Mouse (Mus musculus) limb, embryonic 11.5 days (tissue): ENCODE measurements at regions not wholly inside any gene's neighbourhood (a gene's known extent, or its start where the extent isn't known, plus 50 kb on each side); places are given as distances from the start of the nearest gene placed in this dataset.

Experiments
- ATAC-seq: fragments of 200-750 bp; cut with Nextera tagmentation; 2 replicates; pipeline ENCODE4 v1.8.0; 2017; ENCODE audit warnings: low read depth; ENCODE audit not compliant: insufficient number of reproducible peaks, low FRiP score, low TSS enrichment
- DNase-seq: peaks from one replicate; pipeline ENCODE4 v3.0.0-alpha.2; 2015; ENCODE audit warnings: low spot score
- H3K27ac ChIP-seq: fragments of 300-500 bp; sonication (generic); replicated peaks from 2 replicates; pipeline ENCODE4 v1.5.1; 2014; ENCODE audit warnings: low read depth, mild to moderate bottlenecking, low read length
- H3K27me3 ChIP-seq: fragments of 300-500 bp; sonication (generic); 2 replicates; pipeline ENCODE4 v1.6.1; 2014; ENCODE audit warnings: mild to moderate bottlenecking, low read length, mixed read lengths; ENCODE audit not compliant: control insufficient read depth, insufficient read depth
- H3K36me3 ChIP-seq: fragments of 300-500 bp; sonication (generic); 2 replicates; pipeline ENCODE4 v1.6.1; 2014; ENCODE audit warnings: mild to moderate bottlenecking, low read length, moderate library complexity, mixed read lengths; ENCODE audit not compliant: control insufficient read depth, insufficient read depth
- H3K4me1 ChIP-seq: fragments of 300-500 bp; sonication (generic); 2 replicates; pipeline ENCODE4 v1.6.1; 2014; ENCODE audit warnings: low read length, mixed read lengths; ENCODE audit not compliant: control insufficient read depth, insufficient read depth
- H3K4me2 ChIP-seq: fragments of 300-500 bp; sonication (generic); 2 replicates; pipeline ENCODE4 v1.6.1; 2014; ENCODE audit warnings: low read depth, mild to moderate bottlenecking, moderate library complexity; ENCODE audit not compliant: severe bottlenecking
- H3K4me3 ChIP-seq: fragments of 300-500 bp; sonication (generic); 2 replicates; pipeline ENCODE4 v1.5.1; 2014; ENCODE audit warnings: low read depth, low read length
- H3K9ac ChIP-seq: fragments of 300-500 bp; sonication (generic); 2 replicates; pipeline ENCODE4 v1.6.1; 2014; ENCODE audit warnings: mild to moderate bottlenecking, low read length
- H3K9me3 ChIP-seq: fragments of 300-500 bp; sonication (generic); 2 replicates; pipeline ENCODE4 v1.6.1; 2016; ENCODE audit warnings: low read length; ENCODE audit not compliant: control insufficient read depth
- WGBS: fragments of 180-500 bp; shearing (Covaris S2); extraction: QIAGEN DNeasy Blood & Tissue Kit; methylation state at CpG from one replicate; pipeline ENCODE4 v1.1.7; 2014; 5-methylcytosine and 5-hydroxymethylcytosine counted together

- H3K4me2 ChIP-seq, result no peak overlapping the region
- DNase-seq (no peak), ATAC-seq (no peak)
- H3K9ac ChIP-seq, result no peak overlapping the region
- H3K27me3 ChIP-seq, result no peaks in the 10 kb centered on the region
- H3K4me1 ChIP-seq, result no peaks in the 10 kb centered on the region
- H3K9me3 ChIP-seq, result no peaks in the 10 kb centered on the region
- no peak overlapping the region for H3K4me3 ChIP-seq
- no peaks in the 10 kb centered on the region for H3K36me3 ChIP-seq
- WGBS, result 82% methylated on average over 5 of the region's 5 CpGs
- no peak overlapping the region for H3K27ac ChIP-seq
Measured at GRCm38 (mm10) chr13:16382936-16383511, 371.4 kb downstream of the Inhba start.

GRCm38 (mm10) chr13:16416356-16417019 lies 404.8 kb downstream of the Inhba start:
- Histone ChIP-seq H3K9me3 (no peaks in the 10 kb centered on the region), H3K9ac (no peak overlapping the region), H3K4me1 (no peaks in the 10 kb centered on the region), H3K27ac (no peak overlapping the region), H3K4me2 (no peak overlapping the region), H3K36me3 (no peaks in the 10 kb centered on the region), H3K4me3 (no peak overlapping the region), H3K27me3 (no peaks in the 10 kb centered on the region)
- WGBS, result 54% methylated on average over 2 of the region's 2 CpGs
- DNase-seq, result no peak
- no peak for ATAC-seq

GRCm38 (mm10) chr13:16424147-16424546 lies 412.5 kb downstream of the Inhba start:
- no peaks in the 10 kb centered on the region for H3K9me3 ChIP-seq
- no peak overlapping the region for H3K9ac ChIP-seq
- no peak overlapping the region for H3K27ac ChIP-seq
- H3K4me1 ChIP-seq, result no peaks in the 10 kb centered on the region
- no peak overlapping the region for H3K4me2 ChIP-seq
- no peaks in the 10 kb centered on the region for H3K27me3 ChIP-seq
- 77% methylated on average over 2 of the region's 2 CpGs for WGBS
- H3K4me3 ChIP-seq, result no peak overlapping the region
- DNase-seq (no peak), ATAC-seq (no peak)
- H3K36me3 ChIP-seq, result no peaks in the 10 kb centered on the region

GRCm38 (mm10) chr13:16435436-16435835 lies 423.8 kb downstream of the Inhba start:
- Histone ChIP-seq H3K27me3 (no peaks in the 10 kb centered on the region), H3K4me3 (no peak overlapping the region), H3K9ac (no peak overlapping the region), H3K36me3 (no peaks in the 10 kb centered on the region), H3K9me3 (no peaks in the 10 kb centered on the region), H3K4me2 (no peak overlapping the region), H3K27ac (no peak overlapping the region), H3K4me1 (no peaks in the 10 kb centered on the region)
- ATAC-seq, result no peak
- DNase-seq, result no peak
- WGBS, result 84% methylated on average over 2 of the region's 2 CpGs

- Histone ChIP-seq H3K4me1 (no peaks in the 10 kb centered on the region), H3K27ac (no peak overlapping the region), H3K9me3 (no peaks in the 10 kb centered on the region), H3K27me3 (no peaks in the 10 kb centered on the region), H3K9ac (no peak overlapping the region), H3K4me2 (no peak overlapping the region), H3K36me3 (no peaks in the 10 kb centered on the region), H3K4me3 (no peak overlapping the region)
- DNase-seq (no peak), ATAC-seq (no peak)
Measured at GRCm38 (mm10) chr13:16453234-16453633, 441.6 kb downstream of the Inhba start.

- ATAC-seq (no peak), DNase-seq (no peak)
- H3K4me1 ChIP-seq, result no peaks in the 10 kb centered on the region
- no peaks in the 10 kb centered on the region for H3K36me3 ChIP-seq
- H3K27me3 ChIP-seq, result no peaks in the 10 kb centered on the region
- 72% methylated on average over 2 of the region's 2 CpGs for WGBS
- H3K9ac ChIP-seq, result no peak overlapping the region
- H3K4me2 ChIP-seq, result no peak overlapping the region
- H3K27ac ChIP-seq, result no peak overlapping the region
- H3K4me3 ChIP-seq, result no peak overlapping the region
- H3K9me3 ChIP-seq, result no peaks in the 10 kb centered on the region
Measured at GRCm38 (mm10) chr13:16459743-16460142, 448.1 kb downstream of the Inhba start.

GRCm38 (mm10) chr13:16461681-16462080 lies 450.0 kb downstream of the Inhba start:
- WGBS, result 89% methylated on average over 2 of the region's 2 CpGs
- H3K27me3 ChIP-seq, result no peaks in the 10 kb centered on the region
- H3K4me2 ChIP-seq, result no peak overlapping the region
- DNase-seq (no peak), ATAC-seq (no peak)
- H3K4me1 ChIP-seq, result no peaks in the 10 kb centered on the region
- H3K4me3 ChIP-seq, result no peak overlapping the region
- H3K27ac ChIP-seq, result no peak overlapping the region
- H3K36me3 ChIP-seq, result no peaks in the 10 kb centered on the region
- H3K9ac ChIP-seq, result no peak overlapping the region
- H3K9me3 ChIP-seq, result no peaks in the 10 kb centered on the region

GRCm38 (mm10) chr13:16464823-16465222 lies 453.2 kb downstream of the Inhba start:
- no peaks in the 10 kb centered on the region for H3K4me1 ChIP-seq

GRCm38 (mm10) chr13:16465317-16465716 lies 453.7 kb downstream of the Inhba start:
- Histone ChIP-seq H3K27ac (no peak overlapping the region), H3K4me3 (no peak overlapping the region), H3K9ac (no peak overlapping the region), H3K36me3 (no peaks in the 10 kb centered on the region), H3K9me3 (no peaks in the 10 kb centered on the region), H3K4me2 (no peak overlapping the region), H3K4me1 (no peaks in the 10 kb centered on the region), H3K27me3 (no peaks in the 10 kb centered on the region)
- 73% methylated on average over 1 of the region's 1 CpGs for WGBS
- no peak for DNase-seq
- ATAC-seq, result no peak

More at GRCm38 (mm10) chr13:16464823-16465222, 453.2 kb downstream of the Inhba start:
- no peak overlapping the region for H3K9ac ChIP-seq
- whole genome bisulfite sequencing, result 92% methylated on average over 1 of the region's 1 CpGs
- ATAC-seq, result no peak
- H3K4me2 ChIP-seq, result no peak overlapping the region
- no peak overlapping the region for H3K27ac ChIP-seq
- no peaks in the 10 kb centered on the region for H3K27me3 ChIP-seq
- H3K36me3 ChIP-seq, result no peaks in the 10 kb centered on the region
- H3K4me3 ChIP-seq, result no peak overlapping the region
- no peak for DNase-seq
- no peaks in the 10 kb centered on the region for H3K9me3 ChIP-seq
